Mouse (Mus musculus) kidney, adult 2 months (tissue): ENCODE measurements around the gene H2al2a.

Experiments
- CTCF ChIP-seq: fragments of 200-500 bp; conservative IDR thresholded peaks from 2 replicates; pipeline ENCODE4 v1.5.1; 2011; ENCODE audit warnings: low read depth, mild to moderate bottlenecking, control low read depth, low read length, moderate library complexity, mixed read lengths; ENCODE audit not compliant: insufficient read depth, insufficient read length
- POLR2A ChIP-seq: fragments of 200-500 bp; IDR thresholded peaks from one replicate; pipeline ENCODE4 v1.6.1; 2011; ENCODE audit warnings: low read depth, low read length, control low read depth

DNA sequence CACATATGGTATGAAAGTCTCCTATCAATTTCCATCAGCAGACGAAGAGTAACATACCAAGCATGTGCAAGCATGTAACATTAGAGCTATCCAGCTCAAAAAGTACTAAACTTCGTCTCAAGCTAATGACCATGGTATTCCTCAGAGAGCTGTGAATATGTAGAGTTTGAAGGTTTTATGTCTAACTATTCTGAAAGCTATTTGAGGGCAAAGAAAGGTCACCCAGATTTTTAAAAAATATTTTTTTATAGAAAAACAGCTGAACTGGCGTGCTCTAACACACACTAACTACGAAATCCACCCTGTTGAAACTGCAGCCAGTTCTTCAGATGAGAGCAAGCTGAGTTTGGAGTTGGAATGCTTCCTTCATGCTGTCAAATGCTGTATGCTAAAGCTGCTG, 7.5 kb upstream of the H2al2a start:
- no peak for TF ChIP-seq POLR2A
- no peak for TF ChIP-seq CTCF
